Mouse (Mus musculus): ENCODE results near the gene Gm6904.

DNA sequence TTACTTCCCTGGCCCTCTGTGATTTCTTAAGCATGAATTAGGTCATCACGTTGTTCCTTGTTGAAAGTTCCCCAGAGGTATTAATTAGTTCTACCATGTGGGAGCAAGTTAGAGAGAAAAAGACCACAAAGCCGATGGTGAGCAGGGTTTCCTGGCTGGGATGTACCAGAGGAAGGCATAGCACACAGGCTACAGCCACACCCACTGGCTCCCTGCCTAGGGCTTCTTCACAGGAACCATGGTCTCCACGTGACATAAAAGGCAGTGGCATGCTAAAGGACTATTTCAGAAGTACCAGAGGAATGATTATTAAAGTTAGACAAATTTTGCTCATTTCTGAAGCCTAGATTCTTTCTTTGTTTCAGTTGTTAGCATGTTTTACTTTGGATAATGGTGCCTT, 40.8 kb downstream of the Gm6904 start:
- no peak for TF ChIP-seq CTCF (IDR thresholded peaks at IDR 0.05; ENCODE audit: low read depth, low read length)
- no peak for TF ChIP-seq POLR2A (IDR thresholded peaks at IDR 0.05; ENCODE audit: insufficient read depth, low read length)
- TF ChIP-seq EP300 (IDR thresholded peaks at IDR 0.05; ENCODE audit: insufficient read depth, low read depth, low read length) = no peak

All from ES-Bruce4 (cell line).